ENCODE assay signal across 11 mouse cellular contexts in the genomic region with DNA sequence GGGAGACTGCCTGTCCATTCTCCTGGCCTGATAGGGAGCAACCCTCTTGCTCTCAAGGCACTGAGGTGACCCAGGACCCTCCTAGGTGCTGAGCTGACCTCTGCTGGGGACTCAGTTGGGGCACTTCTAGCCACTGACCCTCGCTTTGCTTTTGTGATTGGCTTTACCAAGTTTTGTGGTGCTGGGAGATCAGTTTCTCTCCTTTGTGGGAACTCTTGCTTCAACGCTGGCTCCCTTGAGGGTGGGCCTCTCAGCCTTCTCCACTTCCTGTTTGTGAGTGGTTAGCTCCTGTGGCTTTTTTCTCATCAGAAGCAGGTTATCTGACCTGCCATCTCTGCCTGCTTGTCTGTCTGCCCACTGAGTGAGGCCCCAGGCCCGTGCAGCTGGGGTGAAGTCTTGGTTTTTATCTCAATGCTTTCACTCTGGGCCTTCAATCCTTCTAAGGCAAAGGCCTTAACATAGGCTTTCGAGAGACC. TPM values are rescaled to one million over a fixed set of nuclear protein-coding genes. Genes with fewer than 3 reads are reported as not detected.
DNase-seq lines count a peak whose midpoint lies in the region; ATAC-seq and TF ChIP-seq lines count a peak whose summit lies in the region.
"Had no signal": no experiment of that assay in that cellular context is flagged by ENCODE, and none has a peak within 500 bp of the region (broad histone marks: within the 10 kb centered on the region; RNA-seq: fewer than 3 reads in every experiment).

No protein-coding gene starts in this region.

- H3K36me3 ChIP-seq in hindbrain, embryonic 10.5 days, result no peaks in the 10 kb centered on the region
- no peaks in the 10 kb centered on the region for H3K36me3 ChIP-seq in hindbrain, embryonic 14.5 days (replicated peaks; ENCODE audit: control insufficient read depth, insufficient read depth)
- no peaks in the 10 kb centered on the region for H3K36me3 ChIP-seq in midbrain, embryonic 16.5 days (ENCODE audit: control insufficient read depth, insufficient read depth, low read length)
- H3K36me3 ChIP-seq: embryonic facial prominence, embryonic 13.5 days; hindbrain, embryonic 15.5 days; midbrain, embryonic 12.5 days had no signal

- H3K4me3 ChIP-seq in hindbrain, embryonic 10.5 days, result no peak overlapping the region
- no peak overlapping the region for H3K4me3 ChIP-seq in hindbrain, embryonic 14.5 days (replicated peaks; ENCODE audit: low read length)
- no peak overlapping the region for H3K4me3 ChIP-seq in layer of hippocampus, adult 2 months
- no peak overlapping the region for H3K4me3 ChIP-seq in midbrain, embryonic 16.5 days (ENCODE audit: low read depth, low read length)
- H3K4me3 ChIP-seq: embryonic facial prominence, embryonic 13.5 days; hindbrain, embryonic 15.5 days; midbrain, embryonic 12.5 days had no signal

- no peak for TF ChIP-seq CTCF in layer of hippocampus, adult 2 months (conservative IDR thresholded peaks at IDR 0.05)

- no peak for ATAC-seq in hindbrain, embryonic 14.5 days (ENCODE audit: low FRiP score)
- ATAC-seq in granulocyte monocyte progenitor cell, adult 5-6 weeks (replicated peaks; ENCODE audit: poor library complexity, severe bottlenecking), result peak; percentile 5
- ATAC-seq in midbrain, embryonic 16.5 days, result no peak

- H3K4me2 ChIP-seq in hindbrain, embryonic 14.5 days (replicated peaks), result no peak overlapping the region
- H3K4me2 ChIP-seq in midbrain, embryonic 16.5 days (ENCODE audit: low read length), result no peak overlapping the region
- H3K4me2 ChIP-seq: embryonic facial prominence, embryonic 13.5 days; hindbrain, embryonic 15.5 days; midbrain, embryonic 12.5 days had no signal

- 75% methylated on average over 4 of the region's 4 CpGs for WGBS in hindbrain, embryonic 10.5 days
- WGBS in hindbrain, embryonic 14.5 days, result 69% methylated on average over 4 of the region's 4 CpGs
- 66% methylated on average over 4 of the region's 4 CpGs for WGBS in midbrain, embryonic 16.5 days

- H3K27me3 ChIP-seq in hindbrain, embryonic 10.5 days (ENCODE audit: insufficient read depth, poor library complexity, severe bottlenecking), result no peaks in the 10 kb centered on the region
- no peaks in the 10 kb centered on the region for H3K27me3 ChIP-seq in hindbrain, embryonic 14.5 days (ENCODE audit: control insufficient read depth, insufficient read depth, low read length)
- no peaks in the 10 kb centered on the region for H3K27me3 ChIP-seq in midbrain, embryonic 16.5 days (ENCODE audit: control insufficient read depth, insufficient read depth, low read depth, low read length)
- H3K27me3 ChIP-seq: embryonic facial prominence, embryonic 13.5 days; hindbrain, embryonic 15.5 days; midbrain, embryonic 12.5 days had no signal

- peak overlapping the region; percentile 73 for H3K27ac ChIP-seq in hindbrain, embryonic 10.5 days
- H3K27ac ChIP-seq in hindbrain, embryonic 14.5 days, result no peak overlapping the region
- no peak overlapping the region for H3K27ac ChIP-seq in layer of hippocampus, adult 2 months
- no peak overlapping the region for H3K27ac ChIP-seq in midbrain, embryonic 16.5 days (ENCODE audit: low read length)
- H3K27ac ChIP-seq: embryonic facial prominence, embryonic 13.5 days; hindbrain, embryonic 15.5 days; midbrain, embryonic 12.5 days had no signal

- no peak for DNase-seq in hindbrain, embryonic 10.5 days (ENCODE audit: low spot score)
- no peak for DNase-seq in hindbrain, embryonic 14.5 days (ENCODE audit: low spot score)
- peak; percentile 65 for DNase-seq in lung, postnatal 36 days
- peak; percentile 86 to 91 for DNase-seq in thymus, postnatal 10 days (ENCODE audit: low spot score in 2 of 2)
- no peak for DNase-seq in kidney, postnatal 36 days
- DNase-seq in layer of hippocampus, adult 2 months (ENCODE audit: low spot score in 2 of 2), result no peak

- H3K9ac ChIP-seq in hindbrain, embryonic 14.5 days, result no peak overlapping the region
- no peak overlapping the region for H3K9ac ChIP-seq in midbrain, embryonic 16.5 days (ENCODE audit: low read depth, low read length)
- H3K9ac ChIP-seq: embryonic facial prominence, embryonic 13.5 days; hindbrain, embryonic 15.5 days; midbrain, embryonic 12.5 days had no signal

- H3K9me3 ChIP-seq in hindbrain, embryonic 10.5 days, result no peaks in the 10 kb centered on the region
- no peaks in the 10 kb centered on the region for H3K9me3 ChIP-seq in hindbrain, embryonic 14.5 days (ENCODE audit: control insufficient read depth, low read length)
- no peaks in the 10 kb centered on the region for H3K9me3 ChIP-seq in midbrain, embryonic 16.5 days (replicated peaks; ENCODE audit: control insufficient read depth, low read length, poor library complexity, severe bottlenecking)
- H3K9me3 ChIP-seq: embryonic facial prominence, embryonic 13.5 days; hindbrain, embryonic 15.5 days; midbrain, embryonic 12.5 days had no signal

- H3K4me1 ChIP-seq in hindbrain, embryonic 10.5 days (replicated peaks), result peaks cover 29% of the 10 kb centered on the region; the same call in 1 of the 2 replicates
- no peaks in the 10 kb centered on the region for H3K4me1 ChIP-seq in hindbrain, embryonic 14.5 days (replicated peaks; ENCODE audit: control insufficient read depth, insufficient read depth, low read length)
- H3K4me1 ChIP-seq in midbrain, embryonic 16.5 days (ENCODE audit: control insufficient read depth, insufficient read depth, low read length), result no peaks in the 10 kb centered on the region
- H3K4me1 ChIP-seq: hindbrain, embryonic 15.5 days; midbrain, embryonic 12.5 days had no signal

RNA-seq across cellular contexts. Expression of a gene that starts 8.8 kb away (rescaled TPM):
- 7.8 and 10.5 TPM in 2 replicates for polyA plus RNA-seq in hindbrain, embryonic 10.5 days (2016; fragmentation: Nextera tagmentation; extraction: Ambion mirVana)
- 43.8 and 46.9 TPM in 2 replicates for polyA plus RNA-seq in hindbrain, embryonic 14.5 days (2014; fragmentation: Nextera tagmentation; extraction: Ambion mirVana)
- 100 and 132 TPM in 2 replicates for total RNA-seq in granulocyte monocyte progenitor cell, adult 5-6 weeks (2014; fragmentation: Nextera tagmentation)
- 51.8 and 56.2 TPM in 2 replicates for total RNA-seq in granulocyte monocyte progenitor cell, adult 5-6 weeks (2017)
- total RNA-seq in layer of hippocampus, adult 2 months (2021), result 100 to 1,000 TPM; 155 to 175 TPM
- polyA plus RNA-seq in midbrain, embryonic 16.5 days (2015; fragmentation: Nextera tagmentation; extraction: Ambion mirVana), result 62.6 and 68.5 TPM in 2 replicates

RNA-seq across cellular contexts. Expression of a gene that starts 14.2 kb away (rescaled TPM):
- polyA plus RNA-seq in hindbrain, embryonic 10.5 days (2016; fragmentation: Nextera tagmentation; extraction: Ambion mirVana), result 178 and 184 TPM in 2 replicates
- 137 and 152 TPM in 2 replicates for polyA plus RNA-seq in hindbrain, embryonic 14.5 days (2014; fragmentation: Nextera tagmentation; extraction: Ambion mirVana)
- 130 and 136 TPM in 2 replicates for total RNA-seq in granulocyte monocyte progenitor cell, adult 5-6 weeks (2014; fragmentation: Nextera tagmentation)
- total RNA-seq in granulocyte monocyte progenitor cell, adult 5-6 weeks (2017), result 58.6 and 81.1 TPM in 2 replicates
- 10 to 100 TPM; 72.1 to 72.8 TPM for total RNA-seq in layer of hippocampus, adult 2 months (2021)
- 127 TPM in 2 replicates for polyA plus RNA-seq in midbrain, embryonic 16.5 days (2015; fragmentation: Nextera tagmentation; extraction: Ambion mirVana)

RNA-seq across cellular contexts. Expression of a gene that starts 41.9 kb away (rescaled TPM):
- polyA plus RNA-seq in hindbrain, embryonic 10.5 days (2016; fragmentation: Nextera tagmentation; extraction: Ambion mirVana), result 2.8 and 5.0 TPM in 2 replicates
- 0.22 and 0.88 TPM in 2 replicates for polyA plus RNA-seq in hindbrain, embryonic 14.5 days (2014; fragmentation: Nextera tagmentation; extraction: Ambion mirVana)
- 13,307 and 13,753 TPM in 2 replicates for total RNA-seq in granulocyte monocyte progenitor cell, adult 5-6 weeks (2014; fragmentation: Nextera tagmentation)
- 9,750 and 13,011 TPM in 2 replicates for total RNA-seq in granulocyte monocyte progenitor cell, adult 5-6 weeks (2017)
- total RNA-seq in layer of hippocampus, adult 2 months (2021), result not detected
- polyA plus RNA-seq in midbrain, embryonic 16.5 days (2015; fragmentation: Nextera tagmentation; extraction: Ambion mirVana), result 0.08 and 0.22 TPM in 2 replicates

Comparison
In these comparisons a context has a peak if more than half of its experiments do, and no peak if none do; other contexts are left out.
1. DNase-seq: peak in lung, postnatal 36 days (single experiment) and thymus, postnatal 10 days (2 of 2); none in hindbrain, embryonic 10.5 days (single experiment), hindbrain, embryonic 14.5 days (single experiment), kidney, postnatal 36 days (0 of 2) and layer of hippocampus, adult 2 months (0 of 2).